Mouse (Mus musculus) effector memory CD4-positive, alpha-beta T cell, adult 7 months (primary cell): Measurements from ENCODE around the gene Vps54. TPM values are rescaled to one million over a fixed set of nuclear protein-coding genes. Genes with fewer than 3 reads are reported as not detected.

Source experiments
- polyA plus RNA-seq: library from polyadenylated mRNA; unstranded; fragments of 100-300 nt; shearing (Covaris generic); gene quantifications from one replicate; pipeline ENCODE4 v1.2.1, GENCODE M21; 2017

The Vps54 gene
- polyA plus RNA-seq = 96.0 TPM

GRCm38 (mm10) chr11:21239021-21239661 lies at the start of gene Vps54:
TSS of gene Vps54 (plus strand) at chr11:21239281.

Other genes with a start within 250 kb of the Vps54 start
- 291 TPM for gene Peli1, start 148.0 kb upstream of the Vps54 start, polyA plus RNA-seq
- 52.6 TPM for gene Ugp2, start 131.9 kb downstream of the Vps54 start, polyA plus RNA-seq